Mouse (Mus musculus): ENCODE measurements around the gene Tgfb3. TPM values are rescaled to one million over a fixed set of nuclear protein-coding genes. Genes with fewer than 3 reads are reported as not detected.

The Tgfb3 gene
- total and polyA plus RNA-seq, 3 experiments = 14.8 to 15.4 (median 15.2) TPM

- H3K79me2 ChIP-seq (replicated peaks; ENCODE audit: control insufficient read depth, insufficient read depth, low read length) = no peaks in the 10 kb centered on the region
- WGBS = 79% methylated on average over 4 of the region's 4 CpGs
- H3K27me3 ChIP-seq (ENCODE audit: control insufficient read depth, insufficient read depth, low read length) = no peaks in the 10 kb centered on the region
- H3K9ac ChIP-seq (ENCODE audit: low read depth, low read length) = no peak overlapping the region
- no peak for DNase-seq
- H3K4me3 ChIP-seq = no peak overlapping the region
- intact Hi-C loops (cut with DNase I) = no loop called here
- TF ChIP-seq POLR2A (IDR thresholded peaks at IDR 0.05; ENCODE audit: insufficient read depth, low read depth, low read length) = no peak
- TF ChIP-seq EP300 (IDR thresholded peaks at IDR 0.05; ENCODE audit: insufficient read depth, low read depth, low read length) = no peak
- TF ChIP-seq CTCF (IDR thresholded peaks at IDR 0.05) = no peak
- peak overlapping the region; percentile 78 for H3K27ac ChIP-seq
- H3K4me1 ChIP-seq (ENCODE audit: control insufficient read depth, insufficient read depth, low read length) = peaks cover 18% of the 10 kb centered on the region
- H3K36me3 ChIP-seq (ENCODE audit: control insufficient read depth, insufficient read depth, low read length) = peaks cover 5% of the 10 kb centered on the region; the same call in 1 of the 2 replicates
Observed at GRCm38 (mm10) chr12:86090764-86091163, 11.9 kb upstream of the Tgfb3 start.

- Histone ChIP-seq H3K36me3 (ENCODE audit: control insufficient read depth, insufficient read depth, low read length) (peaks cover 5% of the 10 kb centered on the region; the same call in 1 of the 2 replicates), H3K27me3 (ENCODE audit: control insufficient read depth, insufficient read depth, low read length) (no peaks in the 10 kb centered on the region), H3K9ac (ENCODE audit: low read depth, low read length) (no peak overlapping the region), H3K4me3 (no peak overlapping the region), H3K4me1 (ENCODE audit: control insufficient read depth, insufficient read depth, low read length) (peaks cover 18% of the 10 kb centered on the region), H3K27ac (peak overlapping the region; percentile 79), H3K79me2 (replicated peaks; ENCODE audit: control insufficient read depth, insufficient read depth, low read length) (no peaks in the 10 kb centered on the region)
- WGBS = 34% methylated on average over 7 of the region's 7 CpGs
- intact Hi-C loops (cut with DNase I) = no loop called here
- TF ChIP-seq POLR2A (IDR thresholded peaks at IDR 0.05; ENCODE audit: insufficient read depth, low read depth, low read length) (no peak), EP300 (IDR thresholded peaks at IDR 0.05; ENCODE audit: insufficient read depth, low read depth, low read length) (peak; percentile 65)
- DNase-seq = peak; percentile 51 to 68
Observed at GRCm38 (mm10) chr12:86088042-86088441, 9.2 kb upstream of the Tgfb3 start.

GRCm38 (mm10) chr12:86086550-86086949 is 7.7 kb upstream of the Tgfb3 start:
- peak overlapping the region; percentile 79 for H3K27ac ChIP-seq
- intact Hi-C loops (cut with DNase I) = no loop called here
- no peak for DNase-seq
- H3K79me2 ChIP-seq (replicated peaks; ENCODE audit: control insufficient read depth, insufficient read depth, low read length) = no peaks in the 10 kb centered on the region
- H3K36me3 ChIP-seq (ENCODE audit: control insufficient read depth, insufficient read depth, low read length) = peaks cover 5% of the 10 kb centered on the region; the same call in 1 of the 2 replicates
- WGBS = 30% methylated on average over 8 of the region's 8 CpGs
- no peak for TF ChIP-seq POLR2A (IDR thresholded peaks at IDR 0.05; ENCODE audit: insufficient read depth, low read depth, low read length)
- H3K27me3 ChIP-seq (ENCODE audit: control insufficient read depth, insufficient read depth, low read length) = no peaks in the 10 kb centered on the region
- H3K4me1 ChIP-seq (ENCODE audit: control insufficient read depth, insufficient read depth, low read length) = peaks cover 13% of the 10 kb centered on the region
- no peak overlapping the region for H3K4me3 ChIP-seq
- no peak overlapping the region for H3K9ac ChIP-seq (ENCODE audit: low read depth, low read length)

GRCm38 (mm10) chr12:86085873-86086272 is 7.0 kb upstream of the Tgfb3 start:
- Histone ChIP-seq H3K36me3 (ENCODE audit: control insufficient read depth, insufficient read depth, low read length) (peaks cover 5% of the 10 kb centered on the region; the same call in 1 of the 2 replicates), H3K27me3 (ENCODE audit: control insufficient read depth, insufficient read depth, low read length) (no peaks in the 10 kb centered on the region), H3K4me3 (no peak overlapping the region), H3K4me1 (ENCODE audit: control insufficient read depth, insufficient read depth, low read length) (peaks cover 13% of the 10 kb centered on the region), H3K79me2 (replicated peaks; ENCODE audit: control insufficient read depth, insufficient read depth, low read length) (no peaks in the 10 kb centered on the region), H3K27ac (peak overlapping the region; percentile 79), H3K9ac (ENCODE audit: low read depth, low read length) (no peak overlapping the region)
- no peak for DNase-seq
- intact Hi-C loops (cut with DNase I) = no loop called here
- 80% methylated on average over 7 of the region's 7 CpGs for WGBS
- TF ChIP-seq EP300 (IDR thresholded peaks at IDR 0.05; ENCODE audit: insufficient read depth, low read depth, low read length) (no peak), POLR2A (IDR thresholded peaks at IDR 0.05; ENCODE audit: insufficient read depth, low read depth, low read length) (no peak), CTCF (IDR thresholded peaks at IDR 0.05) (no peak)

- WGBS = under 1% methylated on average over 35 of the region's 35 CpGs
- H3K4me1 ChIP-seq (ENCODE audit: control insufficient read depth, insufficient read depth, low read length) = peaks cover 7% of the 10 kb centered on the region
- H3K27me3 ChIP-seq (ENCODE audit: control insufficient read depth, insufficient read depth, low read length) = no peaks in the 10 kb centered on the region
- H3K27ac ChIP-seq = peak within 1 kb of the TSS; percentile 89
- no peaks in the 10 kb centered on the region for H3K79me2 ChIP-seq (replicated peaks; ENCODE audit: control insufficient read depth, insufficient read depth, low read length)
- peak within 1 kb of the TSS; percentile 58 for H3K9ac ChIP-seq (ENCODE audit: low read depth, low read length)
- peaks cover 2% of the 10 kb centered on the region; the same call in 1 of the 2 replicates for H3K36me3 ChIP-seq (ENCODE audit: control insufficient read depth, insufficient read depth, low read length)
- no peak for TF ChIP-seq CTCF (IDR thresholded peaks at IDR 0.05)
- peak; percentile 62 for TF ChIP-seq POLR2A (IDR thresholded peaks at IDR 0.05; ENCODE audit: insufficient read depth, low read depth, low read length)
- 0 out of 2 replicates have a peak, but pooled peaks have one; percentile 7 for TF ChIP-seq EP300 (IDR thresholded peaks at IDR 0.05; ENCODE audit: insufficient read depth, low read depth, low read length)
- intact Hi-C loops (cut with DNase I) = no loop called here
- H3K4me3 ChIP-seq = peak within 1 kb of the TSS; percentile 86
- DNase-seq = peak; percentile 88 to 89
Observed at GRCm38 (mm10) chr12:86082481-86083012, 3.7 kb upstream of the Tgfb3 start, which contains the start of gene Ift43. Ift43 (plus strand) TSS chr12:86082541.

GRCm38 (mm10) chr12:86079202-86079667 is 394 bp upstream of the Tgfb3 start:
- peak; percentile 92 for TF ChIP-seq EP300 (IDR thresholded peaks at IDR 0.05; ENCODE audit: insufficient read depth, low read depth, low read length)
- TF ChIP-seq CTCF (IDR thresholded peaks at IDR 0.05) = peak; percentile 99; the same call in 1 of the 2 replicates
- TF ChIP-seq POLR2A (IDR thresholded peaks at IDR 0.05; ENCODE audit: insufficient read depth, low read depth, low read length) = no peak
- no peaks in the 10 kb centered on the region for H3K36me3 ChIP-seq (ENCODE audit: control insufficient read depth, insufficient read depth, low read length)
- peak overlapping the region; percentile 54 for H3K4me3 ChIP-seq
- H3K4me1 ChIP-seq (ENCODE audit: control insufficient read depth, insufficient read depth, low read length) = peaks cover 5% of the 10 kb centered on the region
- WGBS = under 1% methylated on average over 31 of the region's 31 CpGs
- DNase-seq = peak; percentile 94 to 96
- H3K9ac ChIP-seq (ENCODE audit: low read depth, low read length) = peak overlapping the region; percentile 93
- no peaks in the 10 kb centered on the region for H3K79me2 ChIP-seq (replicated peaks; ENCODE audit: control insufficient read depth, insufficient read depth, low read length)
- intact Hi-C loops (cut with DNase I) = loop anchor here (1.0 to 5.0 kb wide), 6 partner anchors 30 to 332 kb away; partner anchors contain the start of gene Flvcr2
- peak overlapping the region; percentile 96 for H3K27ac ChIP-seq
- no peaks in the 10 kb centered on the region for H3K27me3 ChIP-seq (ENCODE audit: control insufficient read depth, insufficient read depth, low read length)
